Mouse (Mus musculus): ENCODE data around the gene Ttll1.

- no peak for TF ChIP-seq CTCF (IDR thresholded peaks at IDR 0.05; ENCODE audit: low read depth)
- no peak for TF ChIP-seq EP300 (optimal IDR thresholded peaks at IDR 0.05)
Measured at GRCm38 (mm10) chr15:83495195-83495594, 15.5 kb downstream of the Ttll1 start.

Data from stomach, postnatal 0 days (tissue).